Mouse (Mus musculus) liver, embryonic 11.5 days (tissue): ENCODE results near the gene Stk24. TPM values are rescaled to one million over a fixed set of nuclear protein-coding genes. Genes with fewer than 3 reads are reported as not detected.

Source experiments
- ATAC-seq: fragments of 200-750 bp; cut with Nextera tagmentation; replicated peaks from 2 replicates; pipeline ENCODE4 v1.8.0; 2017; ENCODE audit warnings: moderate number of reproducible peaks, mild to moderate bottlenecking, moderate TSS enrichment, moderate library complexity; ENCODE audit not compliant: low FRiP score
- DNase-seq: peaks from one replicate; pipeline ENCODE4 v3.0.0-alpha.2; 2017; ENCODE audit warnings: low spot score
- H3K27ac ChIP-seq: fragments of 300-500 bp; sonication (generic); 2 replicates; pipeline ENCODE4 v1.5.1; 2014; ENCODE audit warnings: mild to moderate bottlenecking, low read depth, low read length, control low read depth
- H3K27me3 ChIP-seq: fragments of 300-500 bp; sonication (generic); replicated peaks from 2 replicates; pipeline ENCODE4 v1.6.1; 2014; ENCODE audit warnings: low read length, mixed read lengths; ENCODE audit not compliant: control insufficient read depth, insufficient read depth
- H3K36me3 ChIP-seq: fragments of 300-500 bp; sonication (generic); 2 replicates; pipeline ENCODE4 v1.6.1; 2014; ENCODE audit warnings: mild to moderate bottlenecking, low read length, moderate library complexity, mixed read lengths; ENCODE audit not compliant: control insufficient read depth, insufficient read depth
- H3K4me1 ChIP-seq: fragments of 300-500 bp; sonication (generic); replicated peaks from 2 replicates; pipeline ENCODE4 v1.6.1; 2014; ENCODE audit warnings: low read length, mixed read lengths; ENCODE audit not compliant: control insufficient read depth, insufficient read depth
- H3K4me2 ChIP-seq: fragments of 300-500 bp; sonication (generic); 2 replicates; pipeline ENCODE4 v1.6.1; 2014; ENCODE audit warnings: mild to moderate bottlenecking, control low read depth, moderate library complexity
- H3K4me3 ChIP-seq: fragments of 300-500 bp; sonication (generic); 2 replicates; pipeline ENCODE4 v1.5.1; 2014; ENCODE audit warnings: low read depth, low read length, control low read depth
- H3K9ac ChIP-seq: fragments of 300-500 bp; sonication (generic); 2 replicates; pipeline ENCODE4 v1.6.1; 2014; ENCODE audit warnings: low read depth, low read length, control low read depth
- H3K9me3 ChIP-seq: fragments of 300-500 bp; sonication (generic); 2 replicates; pipeline ENCODE4 v1.6.1; 2016; ENCODE audit warnings: low read length, inconsistent platforms, mixed read lengths; ENCODE audit not compliant: control insufficient read depth
- WGBS: fragments of 180-500 bp; shearing (Covaris S2); extraction: QIAGEN DNeasy Blood & Tissue Kit; methylation state at CpG from one replicate; pipeline ENCODE4 v1.1.7; 2014; 5-methylcytosine and 5-hydroxymethylcytosine counted together
- polyA plus RNA-seq: library from polyadenylated mRNA; unstranded; fragments of >200 nt; fragmentation: Nextera tagmentation; extraction: Ambion mirVana; gene quantifications from 2 replicates; pipeline ENCODE4 v1.2.1, GENCODE M21; 2014

Gene Stk24
- polyA plus RNA-seq, 1 experiment from 2014 or later: 51.3 TPM

- Histone ChIP-seq H3K27me3 (no peaks in the 10 kb centered on the region), H3K4me3 (no peak overlapping the region), H3K27ac (no peak overlapping the region), H3K4me1 (no peaks in the 10 kb centered on the region; the same call in 1 of the 2 replicates), H3K4me2 (no peak overlapping the region), H3K36me3 (peaks cover 46% of the 10 kb centered on the region), H3K9me3 (no peaks in the 10 kb centered on the region), H3K9ac (no peak overlapping the region)
- ATAC-seq: no peak
- WGBS: 93% methylated on average over 14 of the region's 14 CpGs
- DNase-seq: no peak
Measured at GRCm38 (mm10) chr14:121285379-121286120, 94.3 kb downstream of the Stk24 start.

GRCm38 (mm10) chr14:121281336-121281710, 98.5 kb downstream of the Stk24 start:
- H3K9ac ChIP-seq: no peak overlapping the region
- H3K9me3 ChIP-seq: no peaks in the 10 kb centered on the region
- DNase-seq (no peak), ATAC-seq (no peak)
- H3K4me2 ChIP-seq: no peak overlapping the region
- H3K27ac ChIP-seq: no peak overlapping the region
- H3K4me1 ChIP-seq: no peaks in the 10 kb centered on the region; the same call in 1 of the 2 replicates
- no peak overlapping the region for H3K4me3 ChIP-seq
- H3K27me3 ChIP-seq: no peaks in the 10 kb centered on the region
- peaks cover 24% of the 10 kb centered on the region for H3K36me3 ChIP-seq

GRCm38 (mm10) chr14:121280601-121281335, 99.0 kb downstream of the Stk24 start:
- ATAC-seq (no peak), DNase-seq (no peak)
- Histone ChIP-seq H3K4me2 (no peak overlapping the region), H3K27ac (no peak overlapping the region), H3K9ac (no peak overlapping the region), H3K4me1 (no peaks in the 10 kb centered on the region; the same call in 1 of the 2 replicates), H3K36me3 (peaks cover 20% of the 10 kb centered on the region), H3K9me3 (no peaks in the 10 kb centered on the region), H3K4me3 (no peak overlapping the region), H3K27me3 (no peaks in the 10 kb centered on the region)
- WGBS: 84% methylated on average over 16 of the region's 16 CpGs

- peak; percentile 71 for DNase-seq
- WGBS: 29% methylated on average over 6 of the region's 6 CpGs
- H3K4me1 ChIP-seq: no peaks in the 10 kb centered on the region
- no peak overlapping the region for H3K4me2 ChIP-seq
- H3K9me3 ChIP-seq: no peaks in the 10 kb centered on the region
- H3K27ac ChIP-seq: no peak overlapping the region
- peaks cover 11% of the 10 kb centered on the region for H3K36me3 ChIP-seq
- ATAC-seq: peak; percentile 64
- H3K9ac ChIP-seq: no peak overlapping the region
- H3K27me3 ChIP-seq: no peaks in the 10 kb centered on the region
- no peak overlapping the region for H3K4me3 ChIP-seq
Measured at GRCm38 (mm10) chr14:121279106-121279505, 100.7 kb downstream of the Stk24 start.

- H3K4me2 ChIP-seq: no peak overlapping the region
- ATAC-seq (no peak), DNase-seq (no peak)
- 84% methylated on average over 10 of the region's 10 CpGs for WGBS
- H3K27ac ChIP-seq: no peak overlapping the region
- no peaks in the 10 kb centered on the region for H3K27me3 ChIP-seq
- no peak overlapping the region for H3K4me3 ChIP-seq
- H3K36me3 ChIP-seq: no peaks in the 10 kb centered on the region; the same call in 1 of the 2 replicates
- H3K4me1 ChIP-seq: no peaks in the 10 kb centered on the region
- H3K9me3 ChIP-seq: no peaks in the 10 kb centered on the region
- H3K9ac ChIP-seq: no peak overlapping the region
Measured at GRCm38 (mm10) chr14:121276016-121276415, 103.8 kb downstream of the Stk24 start.

- no peak overlapping the region for H3K4me2 ChIP-seq
- H3K9ac ChIP-seq: no peak overlapping the region
- ATAC-seq (no peak), DNase-seq (no peak)
- no peak overlapping the region for H3K27ac ChIP-seq
- H3K9me3 ChIP-seq: no peaks in the 10 kb centered on the region
- no peak overlapping the region for H3K4me3 ChIP-seq
- H3K4me1 ChIP-seq: no peaks in the 10 kb centered on the region
- WGBS: 85% methylated on average over 12 of the region's 12 CpGs
- no peaks in the 10 kb centered on the region; the same call in 1 of the 2 replicates for H3K36me3 ChIP-seq
- H3K27me3 ChIP-seq: no peaks in the 10 kb centered on the region
Measured at GRCm38 (mm10) chr14:121274985-121275384, 104.8 kb downstream of the Stk24 start.

- no peaks in the 10 kb centered on the region for H3K9me3 ChIP-seq
- H3K4me3 ChIP-seq: no peak overlapping the region
- DNase-seq (no peak), ATAC-seq (no peak)
- no peak overlapping the region for H3K27ac ChIP-seq
- WGBS: 68% methylated on average over 6 of the region's 6 CpGs
- H3K27me3 ChIP-seq: no peaks in the 10 kb centered on the region
- no peak overlapping the region for H3K9ac ChIP-seq
- H3K4me1 ChIP-seq: no peaks in the 10 kb centered on the region
- H3K36me3 ChIP-seq: no peaks in the 10 kb centered on the region; the same call in 1 of the 2 replicates
- no peak overlapping the region for H3K4me2 ChIP-seq
Measured at GRCm38 (mm10) chr14:121270490-121270889, 109.3 kb downstream of the Stk24 start.

- Histone ChIP-seq H3K9me3 (no peaks in the 10 kb centered on the region), H3K36me3 (no peaks in the 10 kb centered on the region; the same call in 1 of the 2 replicates), H3K27ac (no peak overlapping the region), H3K27me3 (no peaks in the 10 kb centered on the region), H3K9ac (no peak overlapping the region), H3K4me3 (no peak overlapping the region), H3K4me1 (peaks cover 1% of the 10 kb centered on the region; the same call in 1 of the 2 replicates), H3K4me2 (no peak overlapping the region)
- no peak for DNase-seq
- no peak for ATAC-seq
- WGBS: 87% methylated on average over 8 of the region's 8 CpGs
Measured at GRCm38 (mm10) chr14:121267801-121268200, 112.0 kb downstream of the Stk24 start.
